Mouse (Mus musculus): ENCODE results near the gene Gm1113. TPM values are rescaled to one million over a fixed set of nuclear protein-coding genes. Genes with fewer than 3 reads are reported as not detected.
A peak's percentile ranks its signal among the peaks of the same experiment; 100 is the strongest.

Gene Gm1113
- polyA plus RNA-seq, 1 experiment from 2014 or later = not detected

- Histone ChIP-seq H3K4me1 (no peaks in the 10 kb centered on the region; the same call in 1 of the 2 replicates), H3K27ac (no peak overlapping the region), H3K9ac (no peak overlapping the region), H3K9me3 (no peaks in the 10 kb centered on the region), H3K36me3 (no peaks in the 10 kb centered on the region), H3K27me3 (no peaks in the 10 kb centered on the region), H3K4me2 (replicated peaks) (no peak overlapping the region), H3K4me3 (no peak overlapping the region)
- 83% methylated on average over 14 of the region's 14 CpGs for WGBS
- ATAC-seq (ENCODE audit: insufficient number of reproducible peaks, insufficient read depth, low FRiP score, low TSS enrichment) = no peak
These were observed 25.2 kb upstream of the Gm1113 start for GRCm38 (mm10) chr9:35543099-35543860.

- H3K27ac ChIP-seq = no peak overlapping the region
- no peaks in the 10 kb centered on the region for H3K9me3 ChIP-seq
- H3K4me1 ChIP-seq = no peaks in the 10 kb centered on the region; the same call in 1 of the 2 replicates
- ATAC-seq (ENCODE audit: insufficient number of reproducible peaks, insufficient read depth, low FRiP score, low TSS enrichment) = no peak
- no peak overlapping the region for H3K4me3 ChIP-seq
- 67% methylated on average over 6 of the region's 6 CpGs for WGBS
- H3K36me3 ChIP-seq = no peaks in the 10 kb centered on the region
- no peaks in the 10 kb centered on the region for H3K27me3 ChIP-seq
- H3K4me2 ChIP-seq (replicated peaks) = no peak overlapping the region
- H3K9ac ChIP-seq = no peak overlapping the region
These were observed 23.9 kb upstream of the Gm1113 start for GRCm38 (mm10) chr9:35541941-35542340.

- H3K9ac ChIP-seq = no peak overlapping the region
- H3K27me3 ChIP-seq = no peaks in the 10 kb centered on the region
- ATAC-seq (ENCODE audit: insufficient number of reproducible peaks, insufficient read depth, low FRiP score, low TSS enrichment) = peak; percentile 72
- no peak overlapping the region for H3K27ac ChIP-seq
- no peak overlapping the region for H3K4me2 ChIP-seq (replicated peaks)
- no peaks in the 10 kb centered on the region for H3K36me3 ChIP-seq
- H3K9me3 ChIP-seq = no peaks in the 10 kb centered on the region
- 7% methylated on average over 6 of the region's 6 CpGs for WGBS
- H3K4me1 ChIP-seq = no peaks in the 10 kb centered on the region; the same call in 1 of the 2 replicates
- H3K4me3 ChIP-seq = no peak overlapping the region
These were observed 23.4 kb upstream of the Gm1113 start for GRCm38 (mm10) chr9:35541488-35541887.

- Histone ChIP-seq H3K36me3 (no peaks in the 10 kb centered on the region), H3K9ac (no peak overlapping the region)
- WGBS = 74% methylated on average over 5 of the region's 5 CpGs
These were observed 23.0 kb upstream of the Gm1113 start for GRCm38 (mm10) chr9:35541024-35541423.

GRCm38 (mm10) chr9:35539001-35539750 is 21.1 kb upstream of the Gm1113 start:
- WGBS = 82% methylated on average over 13 of the region's 13 CpGs

More at GRCm38 (mm10) chr9:35541024-35541423, 23.0 kb upstream of the Gm1113 start:
- H3K4me2 ChIP-seq (replicated peaks) = no peak overlapping the region
- H3K4me3 ChIP-seq = no peak overlapping the region
- no peak overlapping the region for H3K27ac ChIP-seq
- no peaks in the 10 kb centered on the region for H3K9me3 ChIP-seq
- no peaks in the 10 kb centered on the region; the same call in 1 of the 2 replicates for H3K4me1 ChIP-seq
- ATAC-seq (ENCODE audit: insufficient number of reproducible peaks, insufficient read depth, low FRiP score, low TSS enrichment) = peak; percentile 44; the same call in 1 of the 2 replicates
- H3K27me3 ChIP-seq = no peaks in the 10 kb centered on the region

GRCm38 (mm10) chr9:35535876-35536275 is 17.8 kb upstream of the Gm1113 start:
- no peaks in the 10 kb centered on the region for H3K36me3 ChIP-seq
- 70% methylated on average over 4 of the region's 4 CpGs for WGBS
- no peak overlapping the region for H3K27ac ChIP-seq
- no peak overlapping the region for H3K9ac ChIP-seq
- no peak overlapping the region for H3K4me3 ChIP-seq
- no peak overlapping the region for H3K4me2 ChIP-seq (replicated peaks)
- ATAC-seq (ENCODE audit: insufficient number of reproducible peaks, insufficient read depth, low FRiP score, low TSS enrichment) = no peak
- H3K9me3 ChIP-seq = no peaks in the 10 kb centered on the region
- H3K27me3 ChIP-seq = no peaks in the 10 kb centered on the region
- H3K4me1 ChIP-seq = peaks cover under 1% of the 10 kb centered on the region

More at GRCm38 (mm10) chr9:35539001-35539750, 21.1 kb upstream of the Gm1113 start:
- Histone ChIP-seq H3K4me3 (no peak overlapping the region), H3K9ac (no peak overlapping the region), H3K9me3 (no peaks in the 10 kb centered on the region), H3K27ac (no peak overlapping the region), H3K27me3 (no peaks in the 10 kb centered on the region), H3K36me3 (no peaks in the 10 kb centered on the region), H3K4me2 (replicated peaks) (no peak overlapping the region), H3K4me1 (no peaks in the 10 kb centered on the region; the same call in none of the 2 replicates)
- no peak for ATAC-seq (ENCODE audit: insufficient number of reproducible peaks, insufficient read depth, low FRiP score, low TSS enrichment)

GRCm38 (mm10) chr9:35535110-35535509 is 17.0 kb upstream of the Gm1113 start:
- 12% methylated on average over 2 of the region's 2 CpGs for WGBS
- no peak overlapping the region for H3K9ac ChIP-seq
- H3K4me2 ChIP-seq (replicated peaks) = no peak overlapping the region
- H3K27ac ChIP-seq = no peak overlapping the region
- H3K4me3 ChIP-seq = no peak overlapping the region
- H3K36me3 ChIP-seq = no peaks in the 10 kb centered on the region
- peaks cover 8% of the 10 kb centered on the region for H3K4me1 ChIP-seq
- no peaks in the 10 kb centered on the region for H3K9me3 ChIP-seq
- ATAC-seq (ENCODE audit: insufficient number of reproducible peaks, insufficient read depth, low FRiP score, low TSS enrichment) = peak; percentile 80
- no peaks in the 10 kb centered on the region for H3K27me3 ChIP-seq

- 75% methylated on average over 9 of the region's 9 CpGs for WGBS
- H3K27ac ChIP-seq = no peak overlapping the region
- H3K9ac ChIP-seq = no peak overlapping the region
- ATAC-seq (ENCODE audit: insufficient number of reproducible peaks, insufficient read depth, low FRiP score, low TSS enrichment) = no peak
- peaks cover 20% of the 10 kb centered on the region for H3K4me1 ChIP-seq
- H3K9me3 ChIP-seq = no peaks in the 10 kb centered on the region
- H3K4me2 ChIP-seq (replicated peaks) = no peak overlapping the region
- no peaks in the 10 kb centered on the region for H3K36me3 ChIP-seq
- H3K27me3 ChIP-seq = no peaks in the 10 kb centered on the region
- no peak overlapping the region for H3K4me3 ChIP-seq
These were observed 15.2 kb upstream of the Gm1113 start for GRCm38 (mm10) chr9:35533266-35533665.

GRCm38 (mm10) chr9:35529796-35530195 is 11.7 kb upstream of the Gm1113 start:
- ATAC-seq (ENCODE audit: insufficient number of reproducible peaks, insufficient read depth, low FRiP score, low TSS enrichment) = peak; percentile 73; the same call in 1 of the 2 replicates
- H3K4me3 ChIP-seq = no peak overlapping the region
- no peaks in the 10 kb centered on the region for H3K9me3 ChIP-seq
- peaks cover 24% of the 10 kb centered on the region for H3K4me1 ChIP-seq
- H3K36me3 ChIP-seq = no peaks in the 10 kb centered on the region
- WGBS = 8% methylated on average over 1 of the region's 1 CpGs
- H3K27me3 ChIP-seq = no peaks in the 10 kb centered on the region
- H3K4me2 ChIP-seq (replicated peaks) = 0 out of 2 replicates have a peak overlapping the region, but pooled peaks have one; percentile 24
- peak overlapping the region; percentile 78 for H3K27ac ChIP-seq
- no peak overlapping the region for H3K9ac ChIP-seq

- H3K27ac ChIP-seq = peak overlapping the region; percentile 71
These were observed 11.1 kb upstream of the Gm1113 start for GRCm38 (mm10) chr9:35529141-35529540.

GRCm38 (mm10) chr9:35523941-35524411 is 5.9 kb upstream of the Gm1113 start:
- no peak overlapping the region for H3K4me3 ChIP-seq
- ATAC-seq (ENCODE audit: insufficient number of reproducible peaks, insufficient read depth, low FRiP score, low TSS enrichment) = peak; percentile 73
- H3K9me3 ChIP-seq = no peaks in the 10 kb centered on the region
- no peak overlapping the region for H3K9ac ChIP-seq
- no peaks in the 10 kb centered on the region for H3K27me3 ChIP-seq
- H3K27ac ChIP-seq = peak overlapping the region; percentile 30
- H3K4me2 ChIP-seq (replicated peaks) = no peak overlapping the region
- WGBS = 20% methylated on average over 7 of the region's 7 CpGs
- peaks cover 26% of the 10 kb centered on the region for H3K4me1 ChIP-seq
- no peaks in the 10 kb centered on the region for H3K36me3 ChIP-seq

More at GRCm38 (mm10) chr9:35529141-35529540, 11.1 kb upstream of the Gm1113 start:
- H3K4me3 ChIP-seq = no peak overlapping the region
- 27% methylated on average over 3 of the region's 3 CpGs for WGBS
- H3K4me2 ChIP-seq (replicated peaks) = no peak overlapping the region
- H3K4me1 ChIP-seq = peaks cover 27% of the 10 kb centered on the region
- H3K36me3 ChIP-seq = no peaks in the 10 kb centered on the region
- H3K9me3 ChIP-seq = no peaks in the 10 kb centered on the region
- no peak overlapping the region for H3K9ac ChIP-seq
- no peaks in the 10 kb centered on the region for H3K27me3 ChIP-seq
- ATAC-seq (ENCODE audit: insufficient number of reproducible peaks, insufficient read depth, low FRiP score, low TSS enrichment) = no peak

Data from embryonic facial prominence, embryonic 12.5 days (tissue).